Mouse (Mus musculus): ENCODE measurements at regions not wholly inside any gene's neighbourhood (a gene's known extent, or its start where the extent isn't known, plus 50 kb on each side); places are given as distances from the start of the nearest gene placed in this dataset.

DNA sequence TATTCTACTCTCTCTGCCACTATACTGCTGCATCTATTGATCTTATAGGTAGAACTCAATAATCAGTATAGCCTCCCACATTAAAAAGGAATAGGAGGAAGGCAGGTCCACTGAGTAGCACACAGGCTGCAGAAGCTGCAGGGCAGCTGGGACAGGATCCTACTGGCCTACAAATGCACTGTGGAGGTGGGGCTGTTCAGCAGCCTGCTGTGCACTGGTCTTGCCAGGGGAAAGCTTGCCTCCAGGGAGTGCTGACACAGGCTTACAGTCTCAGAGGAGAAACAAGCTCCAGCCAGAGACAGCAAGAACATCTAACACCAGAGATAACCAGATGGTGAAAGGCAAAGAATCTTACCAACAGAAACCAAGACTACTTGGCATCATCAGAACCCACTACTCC lies 176.1 kb downstream of the Atp6ap1l start:
- TF ChIP-seq POLR2A (IDR thresholded peaks at IDR 0.05; ENCODE audit: low read depth, low read length) (no peak), CTCF (IDR thresholded peaks at IDR 0.05; ENCODE audit: borderline replicate concordance, insufficient read depth, low read length) (no peak)
